Mouse (Mus musculus) NIH3T3 (cell line): ENCODE data around the gene Tsc22d4.

Experiments
- DNase-seq: peaks from one replicate; pipeline ENCODE4 v3.0.0-alpha.2; 2012; ENCODE audit warnings: low read depth

Gene Tsc22d4

GRCm38 (mm10) chr5:137788946-137789531, 43.5 kb downstream of the Tsc22d4 start:
- DNase-seq, result no peak

GRCm38 (mm10) chr5:137791553-137791952, 46.0 kb downstream of the Tsc22d4 start:
- DNase-seq, result peak; percentile 49

GRCm38 (mm10) chr5:137796606-137797005, 51.1 kb downstream of the Tsc22d4 start:
- DNase-seq, result no peak

GRCm38 (mm10) chr5:137800917-137801316, 55.4 kb downstream of the Tsc22d4 start:
- no peak for DNase-seq

GRCm38 (mm10) chr5:137806158-137806557, 60.6 kb downstream of the Tsc22d4 start:
- DNase-seq, result no peak

GRCm38 (mm10) chr5:137808316-137808715, 62.8 kb downstream of the Tsc22d4 start:
- DNase-seq, result no peak

- DNase-seq, result peak; percentile 19
These were observed 72.1 kb downstream of the Tsc22d4 start for GRCm38 (mm10) chr5:137817466-137818222.
